Mouse (Mus musculus) embryo, embryonic 11.5 days (tissue): ENCODE results near the gene 5430403G16Rik.
A peak's percentile ranks its signal among the peaks of the same experiment; 100 is the strongest.
"Not testable (repeated sequence)": the region's sequence is repeated elsewhere in the genome, so short reads cannot be mapped to it uniquely, and the experiment has no call there.

Experiments
- DNase-seq: peaks from one replicate; pipeline ENCODE4 v3.0.0-alpha.2; 2012; ENCODE audit warnings: low read depth, low spot score

The 5430403G16Rik gene

DNA sequence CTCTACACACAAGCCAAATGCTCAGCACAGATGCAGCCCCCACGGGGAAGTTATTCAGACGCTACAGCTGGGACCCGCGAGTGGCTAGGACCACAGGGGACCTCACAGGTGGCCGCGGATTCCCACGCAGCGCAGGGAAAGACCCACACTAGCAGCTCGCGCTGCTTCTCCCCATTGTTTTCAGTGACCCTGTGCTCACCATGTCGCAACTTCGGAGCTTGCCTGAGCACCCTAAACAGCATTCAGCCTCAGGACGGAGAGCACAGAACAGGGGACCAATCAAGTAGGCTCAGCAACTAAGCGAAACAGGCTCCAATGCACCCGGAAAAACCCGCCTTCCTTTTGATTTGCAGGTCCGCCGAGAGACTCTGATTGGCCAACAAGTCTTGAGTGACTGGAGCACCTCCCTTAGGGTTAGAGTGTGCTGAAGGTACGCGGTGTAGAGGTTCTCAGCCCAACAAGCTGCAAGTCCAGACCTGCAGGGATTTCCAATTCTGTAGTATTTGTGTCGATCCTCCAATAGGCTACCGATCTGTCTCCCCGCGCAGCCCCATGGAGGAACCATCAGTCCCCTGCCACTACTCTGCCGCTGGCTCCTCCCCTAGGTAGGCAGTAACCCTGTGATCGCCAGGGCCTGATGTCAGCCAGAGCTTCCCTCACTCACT is at the start of gene 5430403G16Rik:
Gene 5430403G16Rik (minus strand): TSS at position 505 of the 665 bp plus-strand sequence.
- DNase-seq, result peak; percentile 66

- DNase-seq, result not testable (repeated sequence)
Observed at GRCm38 (mm10) chr5:109717341-109717740, 26.5 kb upstream of the 5430403G16Rik start.

GRCm38 (mm10) chr5:109691205-109691965 is 544 bp upstream of the 5430403G16Rik start:
- not testable (repeated sequence) for DNase-seq

- no peak for DNase-seq
Observed at GRCm38 (mm10) chr5:109682921-109683320, 7.9 kb downstream of the 5430403G16Rik start.
